Mouse (Mus musculus) lung, adult 2 months (tissue): Measurements from ENCODE around the gene Btbd9. TPM values are rescaled to one million over a fixed set of nuclear protein-coding genes. Genes with fewer than 3 reads are reported as not detected.

Experiments
- DNase-seq: peaks from one replicate; pipeline ENCODE4 v3.0.0; 2022
- H3K4me1 ChIP-seq: fragments of 200-500 bp; 2 replicates; pipeline ENCODE4 v1.6.1; 2011; ENCODE audit warnings: low read length; ENCODE audit not compliant: control insufficient read depth, insufficient read depth
- H3K4me3 ChIP-seq: fragments of 200-500 bp; replicated peaks from 2 replicates; pipeline ENCODE3; 2011; ENCODE audit warnings: low read depth, mild to moderate bottlenecking, control low read depth, low read length; ENCODE audit errors: extremely low read depth
- CTCF ChIP-seq: fragments of 200-500 bp; IDR thresholded peaks from 2 replicates; pipeline ENCODE4 v1.5.1; 2011; ENCODE audit warnings: mild to moderate bottlenecking, low read length, control low read depth; ENCODE audit not compliant: insufficient read depth
- POLR2A ChIP-seq: fragments of 200-500 bp; IDR thresholded peaks from 2 replicates; pipeline ENCODE4 v1.6.1; 2011; ENCODE audit warnings: low read depth, mild to moderate bottlenecking, control low read depth, low read length, borderline replicate concordance; ENCODE audit errors: extremely low read depth
- WGBS: fragments of 180-500 bp; shearing (Covaris S2); methylation state at CpG from one replicate; pipeline ENCODE4 v1.1.7; 2018; 5-methylcytosine and 5-hydroxymethylcytosine counted together
- polyA plus RNA-seq: library from polyadenylated mRNA; depleted of rRNA; stranded (reverse); fragments of >200 nt; gene quantifications from 2 replicates; pipeline ENCODE4 v1.2.3, GENCODE M21; 2012

Gene Btbd9
- polyA plus RNA-seq, 1 experiment = 24.2 TPM

GRCm38 (mm10) chr17:30470790-30471189 is 105.5 kb downstream of the Btbd9 start:
- no peak overlapping the region for H3K4me3 ChIP-seq
- TF ChIP-seq CTCF (no peak), POLR2A (no peak)
- 59% methylated on average over 8 of the region's 8 CpGs for WGBS
- H3K4me1 ChIP-seq = peaks cover 3% of the 10 kb centered on the region
- no peak for DNase-seq

GRCm38 (mm10) chr17:30470286-30470685 is 106.0 kb downstream of the Btbd9 start:
- Histone ChIP-seq H3K4me3 (no peak overlapping the region), H3K4me1 (peaks cover 3% of the 10 kb centered on the region)
- no peak for DNase-seq
- WGBS = 63% methylated on average over 8 of the region's 8 CpGs
- no peak for TF ChIP-seq POLR2A
- no peak for TF ChIP-seq CTCF

- no peak for TF ChIP-seq POLR2A
- no peak for TF ChIP-seq CTCF
- H3K4me1 ChIP-seq = peaks cover 2% of the 10 kb centered on the region
- 80% methylated on average over 10 of the region's 10 CpGs for WGBS
- no peak for DNase-seq
- no peak overlapping the region for H3K4me3 ChIP-seq
Measured at GRCm38 (mm10) chr17:30469511-30470076, 106.7 kb downstream of the Btbd9 start.

GRCm38 (mm10) chr17:30468368-30468767 is 107.9 kb downstream of the Btbd9 start:
- H3K4me3 ChIP-seq = no peak overlapping the region
- H3K4me1 ChIP-seq = no peaks in the 10 kb centered on the region; the same call in 1 of the 2 replicates
- 65% methylated on average over 4 of the region's 4 CpGs for WGBS
- DNase-seq = no peak
- TF ChIP-seq POLR2A = no peak
- no peak for TF ChIP-seq CTCF

GRCm38 (mm10) chr17:30467566-30468213 is 108.6 kb downstream of the Btbd9 start:
- 52% methylated on average over 14 of the region's 14 CpGs for WGBS
- TF ChIP-seq CTCF (no peak), POLR2A (no peak)
- no peaks in the 10 kb centered on the region; the same call in 1 of the 2 replicates for H3K4me1 ChIP-seq

GRCm38 (mm10) chr17:30465060-30465762 is 111.1 kb downstream of the Btbd9 start:
- Histone ChIP-seq H3K4me3 (no peak overlapping the region), H3K4me1 (no peaks in the 10 kb centered on the region)
- 65% methylated on average over 6 of the region's 6 CpGs for WGBS
- TF ChIP-seq POLR2A = no peak
- no peak for TF ChIP-seq CTCF
- DNase-seq = no peak

More at GRCm38 (mm10) chr17:30467566-30468213, 108.6 kb downstream of the Btbd9 start:
- no peak for DNase-seq
- no peak overlapping the region for H3K4me3 ChIP-seq

GRCm38 (mm10) chr17:30464240-30464745 is 112.0 kb downstream of the Btbd9 start:
- WGBS = 46% methylated on average over 5 of the region's 5 CpGs
- Histone ChIP-seq H3K4me1 (peaks cover 3% of the 10 kb centered on the region; the same call in 1 of the 2 replicates), H3K4me3 (no peak overlapping the region)
- TF ChIP-seq POLR2A = no peak
- TF ChIP-seq CTCF = no peak
- DNase-seq = no peak

- DNase-seq = no peak
- H3K4me3 ChIP-seq = no peak overlapping the region
- 91% methylated on average over 2 of the region's 2 CpGs for WGBS
- TF ChIP-seq CTCF (no peak), POLR2A (no peak)
- peaks cover 10% of the 10 kb centered on the region for H3K4me1 ChIP-seq
Measured at GRCm38 (mm10) chr17:30460727-30461349, 115.5 kb downstream of the Btbd9 start.

- peak; percentile 49 for DNase-seq
- no peak for TF ChIP-seq CTCF
- no peak for TF ChIP-seq POLR2A
- Histone ChIP-seq H3K4me1 (peaks cover 10% of the 10 kb centered on the region), H3K4me3 (no peak overlapping the region)
- 61% methylated on average over 5 of the region's 5 CpGs for WGBS
Measured at GRCm38 (mm10) chr17:30459706-30460105, 116.6 kb downstream of the Btbd9 start.
